Mouse (Mus musculus) intestine, embryonic 15.5 days (tissue): ENCODE measurements around the gene Tmem106b. TPM values are rescaled to one million over a fixed set of nuclear protein-coding genes. Genes with fewer than 3 reads are reported as not detected.

ENCODE experiments used
- ATAC-seq: fragments of 200-750 bp; cut with Nextera tagmentation; 2 replicates; pipeline ENCODE4 v1.8.0; 2017; ENCODE audit warnings: moderate TSS enrichment, moderate library complexity
- H3K27ac ChIP-seq: fragments of 300-500 bp; sonication (generic); 2 replicates; pipeline ENCODE4 v1.5.1; 2015; ENCODE audit warnings: mild to moderate bottlenecking, inconsistent platforms
- H3K27me3 ChIP-seq: fragments of 300-500 bp; sonication (generic); replicated peaks from 2 replicates; pipeline ENCODE4 v1.6.1; 2015; ENCODE audit warnings: inconsistent platforms
- H3K36me3 ChIP-seq: fragments of 300-500 bp; sonication (generic); 2 replicates; pipeline ENCODE4 v1.6.1; 2015; ENCODE audit warnings: inconsistent platforms
- H3K4me1 ChIP-seq: fragments of 300-500 bp; sonication (generic); replicated peaks from 2 replicates; pipeline ENCODE4 v1.6.1; 2015; ENCODE audit warnings: inconsistent platforms
- H3K4me2 ChIP-seq: fragments of 300-500 bp; sonication (generic); replicated peaks from 2 replicates; pipeline ENCODE4 v1.6.1; 2015; ENCODE audit warnings: mild to moderate bottlenecking, inconsistent platforms
- H3K4me3 ChIP-seq: fragments of 300-500 bp; sonication (generic); replicated peaks from 2 replicates; pipeline ENCODE4 v1.5.1; 2015; ENCODE audit warnings: inconsistent platforms
- H3K9ac ChIP-seq: fragments of 300-500 bp; sonication (generic); 2 replicates; pipeline ENCODE4 v1.6.1; 2015; ENCODE audit warnings: inconsistent platforms
- H3K9me3 ChIP-seq: fragments of 300-500 bp; sonication (generic); 2 replicates; pipeline ENCODE4 v1.6.1; 2016; ENCODE audit warnings: inconsistent platforms
- WGBS: fragments of 180-500 bp; shearing (Covaris S2); methylation state at CpG from one replicate; pipeline ENCODE4 v1.1.7; 2015; 5-methylcytosine and 5-hydroxymethylcytosine counted together
- polyA plus RNA-seq: library from polyadenylated mRNA; unstranded; fragments of >200 nt; fragmentation: Nextera tagmentation; extraction: Ambion mirVana; gene quantifications from 2 replicates; pipeline ENCODE4 v1.2.1, GENCODE M21; 2015

Gene Tmem106b
- 27.0 and 34.8 TPM in 2 replicates for polyA plus RNA-seq

GRCm38 (mm10) chr6:13069302-13070146 lies at the start of gene Tmem106b:
Gene Tmem106b (plus strand): TSS chr6:13069759.
- no peaks in the 10 kb centered on the region for H3K9me3 ChIP-seq
- peak; percentile 100 for ATAC-seq
- no peaks in the 10 kb centered on the region for H3K27me3 ChIP-seq
- H3K36me3 ChIP-seq: no peaks in the 10 kb centered on the region
- H3K4me1 ChIP-seq: no peaks in the 10 kb centered on the region
- H3K4me2 ChIP-seq: peak within 1 kb of the TSS; percentile 61
- H3K9ac ChIP-seq: peak within 1 kb of the TSS; percentile 90
- H3K27ac ChIP-seq: peak within 1 kb of the TSS; percentile 70
- H3K4me3 ChIP-seq: peak within 1 kb of the TSS; percentile 94
- WGBS: 3% methylated on average over 61 of the region's 61 CpGs

- H3K9me3 ChIP-seq: no peaks in the 10 kb centered on the region
- no peaks in the 10 kb centered on the region for H3K27me3 ChIP-seq
- no peak overlapping the region for H3K4me3 ChIP-seq
- no peak overlapping the region for H3K9ac ChIP-seq
- H3K36me3 ChIP-seq: no peaks in the 10 kb centered on the region
- no peak for ATAC-seq
- H3K4me2 ChIP-seq: no peak overlapping the region
- WGBS: 28% methylated on average over 5 of the region's 5 CpGs
- H3K27ac ChIP-seq: no peak overlapping the region
- no peaks in the 10 kb centered on the region for H3K4me1 ChIP-seq
These were observed 48.1 kb upstream of the Tmem106b start for GRCm38 (mm10) chr6:13021245-13022100.

DNA sequence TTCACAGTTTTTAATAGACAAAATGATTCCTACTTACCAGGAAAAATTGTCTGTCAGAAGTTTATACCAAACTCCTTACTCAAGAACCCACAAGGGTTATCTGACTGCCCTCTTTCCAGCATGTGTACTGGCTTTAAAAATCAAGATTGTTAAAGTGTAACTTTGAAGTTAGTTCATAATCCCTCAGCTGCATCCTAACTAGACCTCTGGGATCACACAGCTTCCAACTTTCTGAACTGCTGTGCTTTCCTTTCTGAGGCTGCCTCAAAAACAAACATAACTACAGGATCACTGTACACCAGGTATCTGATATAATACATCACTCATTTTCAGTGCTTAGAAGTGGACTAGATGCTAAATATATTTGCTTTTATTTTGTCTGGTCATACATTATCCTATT lies 39.0 kb upstream of the Tmem106b start:
- Histone ChIP-seq H3K4me3 (no peak overlapping the region), H3K9ac (no peak overlapping the region), H3K4me2 (no peak overlapping the region), H3K27ac (no peak overlapping the region), H3K36me3 (no peaks in the 10 kb centered on the region), H3K9me3 (no peaks in the 10 kb centered on the region), H3K27me3 (no peaks in the 10 kb centered on the region), H3K4me1 (no peaks in the 10 kb centered on the region)
- no peak for ATAC-seq

GRCm38 (mm10) chr6:13030961-13031360 lies 38.6 kb upstream of the Tmem106b start:
- Histone ChIP-seq H3K9me3 (no peaks in the 10 kb centered on the region), H3K36me3 (no peaks in the 10 kb centered on the region), H3K4me1 (no peaks in the 10 kb centered on the region), H3K9ac (no peak overlapping the region), H3K4me2 (no peak overlapping the region), H3K27me3 (no peaks in the 10 kb centered on the region), H3K27ac (no peak overlapping the region), H3K4me3 (no peak overlapping the region)
- WGBS: 74% methylated on average over 1 of the region's 1 CpGs
- ATAC-seq: no peak

DNA sequence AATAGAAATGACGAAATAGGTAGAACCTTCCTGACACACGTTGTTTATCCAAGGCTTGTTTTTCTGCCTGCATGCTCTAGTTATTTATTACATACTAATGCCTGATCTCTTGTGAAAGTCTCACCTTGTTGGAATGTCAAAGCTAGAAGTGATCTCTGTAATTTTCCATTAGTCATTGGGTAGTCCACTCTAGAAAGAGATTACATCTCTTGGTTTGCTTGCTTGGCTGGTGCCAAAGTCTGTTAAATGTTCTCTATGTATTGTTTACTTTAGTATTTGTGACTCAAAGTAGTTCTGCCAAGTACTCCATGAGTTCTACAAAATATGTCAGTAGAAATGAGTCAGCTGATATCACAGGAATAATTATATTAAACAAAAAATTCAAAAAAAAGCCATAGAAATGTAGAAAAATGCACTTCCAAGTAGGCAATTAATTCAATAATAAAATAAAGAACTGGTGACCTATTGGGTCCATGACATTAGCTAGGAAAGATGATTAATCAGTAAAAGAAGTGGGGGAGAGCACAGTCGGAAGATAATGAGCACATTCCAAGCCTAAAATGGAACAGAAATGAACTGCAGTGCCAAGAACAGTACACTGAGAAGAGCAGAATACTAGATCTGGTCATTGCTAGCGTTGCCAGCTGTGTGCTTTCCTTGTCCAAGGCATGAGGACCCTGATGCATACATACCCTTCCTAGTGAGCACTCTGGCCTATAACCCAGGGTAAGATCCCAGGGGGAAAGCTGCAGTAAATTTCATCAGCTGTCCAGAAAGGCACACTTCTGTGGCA lies 17.0 kb upstream of the Tmem106b start:
- no peak for ATAC-seq
- no peak overlapping the region for H3K9ac ChIP-seq
- WGBS: 70% methylated on average over 4 of the region's 4 CpGs
- no peaks in the 10 kb centered on the region for H3K9me3 ChIP-seq
- no peaks in the 10 kb centered on the region for H3K4me1 ChIP-seq
- H3K27ac ChIP-seq: no peak overlapping the region
- H3K4me2 ChIP-seq: no peak overlapping the region
- no peaks in the 10 kb centered on the region for H3K27me3 ChIP-seq
- H3K4me3 ChIP-seq: no peak overlapping the region
- H3K36me3 ChIP-seq: no peaks in the 10 kb centered on the region

- no peaks in the 10 kb centered on the region for H3K4me1 ChIP-seq
- no peak for ATAC-seq
- no peaks in the 10 kb centered on the region for H3K9me3 ChIP-seq
- H3K27ac ChIP-seq: no peak overlapping the region
- H3K27me3 ChIP-seq: no peaks in the 10 kb centered on the region
- no peak overlapping the region for H3K4me2 ChIP-seq
- no peak overlapping the region for H3K4me3 ChIP-seq
- H3K9ac ChIP-seq: no peak overlapping the region
- H3K36me3 ChIP-seq: no peaks in the 10 kb centered on the region
These were observed 8.1 kb upstream of the Tmem106b start for GRCm38 (mm10) chr6:13061276-13062039.

- 74% methylated on average over 4 of the region's 4 CpGs for WGBS
- Histone ChIP-seq H3K4me1 (no peaks in the 10 kb centered on the region), H3K9me3 (no peaks in the 10 kb centered on the region), H3K4me3 (no peak overlapping the region), H3K4me2 (no peak overlapping the region), H3K9ac (no peak overlapping the region), H3K36me3 (no peaks in the 10 kb centered on the region), H3K27me3 (no peaks in the 10 kb centered on the region), H3K27ac (no peak overlapping the region)
- ATAC-seq: no peak
These were observed 7.5 kb upstream of the Tmem106b start for GRCm38 (mm10) chr6:13062063-13062462.

GRCm38 (mm10) chr6:13062691-13063255 lies 6.8 kb upstream of the Tmem106b start:
- no peak overlapping the region for H3K4me3 ChIP-seq
- 51% methylated on average over 2 of the region's 2 CpGs for WGBS
- no peak overlapping the region for H3K9ac ChIP-seq
- no peak overlapping the region for H3K27ac ChIP-seq
- H3K36me3 ChIP-seq: no peaks in the 10 kb centered on the region
- H3K4me1 ChIP-seq: no peaks in the 10 kb centered on the region
- H3K27me3 ChIP-seq: no peaks in the 10 kb centered on the region
- no peaks in the 10 kb centered on the region for H3K9me3 ChIP-seq
- ATAC-seq: peak; percentile 78
- H3K4me2 ChIP-seq: no peak overlapping the region

DNA sequence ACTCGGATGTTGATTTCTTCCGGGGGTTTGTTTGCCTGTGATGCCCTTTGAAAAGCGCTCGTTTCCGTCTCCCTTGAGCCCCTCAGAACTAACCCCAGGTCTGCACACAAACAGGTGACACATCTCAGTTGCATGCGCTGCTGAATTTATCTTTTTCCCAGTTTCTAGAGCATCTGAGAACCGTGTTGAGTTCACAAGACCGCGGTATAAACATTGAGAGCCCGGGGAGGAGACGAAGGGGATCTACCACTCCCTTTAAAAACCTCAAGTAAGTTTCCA lies 527 bp downstream of the Tmem106b start:
- WGBS: under 1% methylated on average over 11 of the region's 11 CpGs
- no peaks in the 10 kb centered on the region for H3K9me3 ChIP-seq
- H3K27ac ChIP-seq: peak overlapping the region; percentile 70
- peak overlapping the region; percentile 61 for H3K4me2 ChIP-seq
- peak overlapping the region; percentile 94 for H3K4me3 ChIP-seq
- no peak for ATAC-seq
- no peaks in the 10 kb centered on the region for H3K36me3 ChIP-seq
- H3K4me1 ChIP-seq: no peaks in the 10 kb centered on the region
- H3K9ac ChIP-seq: peak overlapping the region; percentile 90
- no peaks in the 10 kb centered on the region for H3K27me3 ChIP-seq

- ATAC-seq: peak; percentile 14; the same call in 1 of the 2 replicates
- no peaks in the 10 kb centered on the region for H3K27me3 ChIP-seq
- no peak overlapping the region for H3K27ac ChIP-seq
- peak overlapping the region; percentile 94 for H3K4me3 ChIP-seq
- peak overlapping the region; percentile 90 for H3K9ac ChIP-seq
- peak overlapping the region; percentile 61 for H3K4me2 ChIP-seq
- no peaks in the 10 kb centered on the region for H3K36me3 ChIP-seq
- no peaks in the 10 kb centered on the region for H3K4me1 ChIP-seq
- 50% methylated on average over 4 of the region's 4 CpGs for WGBS
- no peaks in the 10 kb centered on the region for H3K9me3 ChIP-seq
These were observed 926 bp downstream of the Tmem106b start for GRCm38 (mm10) chr6:13070485-13070884.

DNA sequence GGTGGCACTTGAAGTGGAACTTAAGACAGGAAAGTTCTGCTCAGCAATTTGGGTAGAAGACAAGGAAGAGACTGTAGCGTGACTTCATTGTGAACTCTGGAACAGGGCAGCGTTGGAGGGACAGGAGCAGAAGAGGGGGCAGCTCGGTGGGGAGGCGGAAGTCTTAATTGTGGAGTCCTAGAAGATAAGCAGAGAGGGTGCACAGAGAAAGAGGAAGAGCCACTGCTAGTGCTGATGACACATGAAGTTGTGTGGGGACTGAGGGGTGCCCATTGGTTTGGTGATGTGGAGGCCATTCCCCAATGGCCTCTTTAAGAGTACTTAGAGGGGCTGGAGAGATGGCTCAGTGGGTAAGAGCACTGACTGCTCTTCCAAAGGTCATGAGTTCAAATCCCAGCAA lies 3.5 kb downstream of the Tmem106b start:
- Histone ChIP-seq H3K9ac (no peak overlapping the region), H3K4me2 (no peak overlapping the region), H3K36me3 (peaks cover 7% of the 10 kb centered on the region; the same call in 1 of the 2 replicates), H3K4me3 (no peak overlapping the region), H3K4me1 (no peaks in the 10 kb centered on the region), H3K9me3 (no peaks in the 10 kb centered on the region), H3K27ac (no peak overlapping the region), H3K27me3 (no peaks in the 10 kb centered on the region)
- WGBS: 90% methylated on average over 4 of the region's 4 CpGs
- ATAC-seq: no peak
